Mouse (Mus musculus) erythroblast, embryonic 14.5 days (primary cell): ENCODE results near the gene Grn.

Experiments
- GATA1 ChIP-seq: IDR thresholded peaks from 2 replicates; pipeline ENCODE4 v1.6.1; 2012; ENCODE audit warnings: low read length, inconsistent platforms, mixed read lengths
- TAL1 ChIP-seq: IDR thresholded peaks from 3 replicates; pipeline ENCODE4 v1.6.1; 2012; ENCODE audit warnings: low read length, inconsistent platforms, mixed read lengths

- TF ChIP-seq GATA1 (no peak), TAL1 (no peak)
These were observed 18.4 kb upstream of the Grn start for GRCm38 (mm10) chr11:102411704-102412103.
